Mouse (Mus musculus) heart, postnatal 4 days (tissue): ENCODE measurements around the gene Mnat1. TPM values are rescaled to one million over a fixed set of nuclear protein-coding genes. Genes with fewer than 3 reads are reported as not detected.

Source experiments
- DNase-seq: peaks from one replicate; pipeline ENCODE4 v3.0.0; 2021
- total RNA-seq, 2 experiments: library from RNA; stranded (reverse); gene quantifications; 2 replicates each; pipeline ENCODE4 v1.2.3; 2021

Gene Mnat1
- total RNA-seq, 2 experiments from 2014 or later, result 28.0 to 30.3 TPM

- no peak for DNase-seq
Measured at GRCm38 (mm10) chr12:73232586-73232985, 109.1 kb downstream of the Mnat1 start.

GRCm38 (mm10) chr12:73241960-73242359 is 118.4 kb downstream of the Mnat1 start:
- DNase-seq, result no peak

GRCm38 (mm10) chr12:73245687-73246086 is 122.2 kb downstream of the Mnat1 start:
- DNase-seq, result no peak

- DNase-seq, result no peak
Measured at GRCm38 (mm10) chr12:73255006-73255405, 131.5 kb downstream of the Mnat1 start.

GRCm38 (mm10) chr12:73259269-73259668 is 135.8 kb downstream of the Mnat1 start:
- DNase-seq, result no peak

GRCm38 (mm10) chr12:73260339-73260738 is 136.8 kb downstream of the Mnat1 start:
- DNase-seq, result no peak

- DNase-seq, result no peak
Measured at GRCm38 (mm10) chr12:73265381-73265978, 142.0 kb downstream of the Mnat1 start.

- no peak for DNase-seq
Measured at GRCm38 (mm10) chr12:73266597-73266996, 143.1 kb downstream of the Mnat1 start.

GRCm38 (mm10) chr12:73268497-73268896 is 145.0 kb downstream of the Mnat1 start:
- no peak for DNase-seq

- DNase-seq, result no peak
Measured at GRCm38 (mm10) chr12:73269531-73269930, 146.0 kb downstream of the Mnat1 start.

GRCm38 (mm10) chr12:73269933-73270332 is 146.4 kb downstream of the Mnat1 start:
- DNase-seq, result no peak

GRCm38 (mm10) chr12:73274921-73275320 is 151.4 kb downstream of the Mnat1 start:
- no peak for DNase-seq

GRCm38 (mm10) chr12:73286287-73287092 is 163.0 kb downstream of the Mnat1 start, which contains the start of the genes Trmt5 and Slc38a6:
Gene Trmt5 (minus strand): TSS chr12:73286710.
Gene Slc38a6 (plus strand): TSS chr12:73286779.
- DNase-seq, result peak; percentile 92

- peak; percentile 21 for DNase-seq
Measured at GRCm38 (mm10) chr12:73287609-73288008, 164.1 kb downstream of the Mnat1 start.

- no peak for DNase-seq
Measured at GRCm38 (mm10) chr12:73288626-73289025, 165.1 kb downstream of the Mnat1 start.

- DNase-seq, result no peak
Measured at GRCm38 (mm10) chr12:73294884-73295283, 171.4 kb downstream of the Mnat1 start.

- DNase-seq, result no peak
Measured at GRCm38 (mm10) chr12:73295505-73296140, 172.1 kb downstream of the Mnat1 start.

- no peak for DNase-seq
Measured at GRCm38 (mm10) chr12:73298621-73299020, 175.1 kb downstream of the Mnat1 start.

- no peak for DNase-seq
Measured at GRCm38 (mm10) chr12:73300531-73300930, 177.0 kb downstream of the Mnat1 start.

- no peak for DNase-seq
Measured at GRCm38 (mm10) chr12:73304636-73305035, 181.1 kb downstream of the Mnat1 start.

- DNase-seq, result no peak
Measured at GRCm38 (mm10) chr12:73307750-73308149, 184.2 kb downstream of the Mnat1 start.

- DNase-seq, result no peak
Measured at GRCm38 (mm10) chr12:73308711-73309110, 185.2 kb downstream of the Mnat1 start.
